Mouse (Mus musculus) heart, embryonic 11.5 days (tissue): ENCODE measurements around the gene Rcan2. TPM values are rescaled to one million over a fixed set of nuclear protein-coding genes. Genes with fewer than 3 reads are reported as not detected.

Source experiments
- ATAC-seq: fragments of 200-750 bp; cut with Nextera tagmentation; replicated peaks from 2 replicates; pipeline ENCODE4 v1.8.0; 2017; ENCODE audit warnings: moderate library complexity; ENCODE audit not compliant: insufficient number of reproducible peaks, low FRiP score, low TSS enrichment
- H3K27ac ChIP-seq: fragments of 300-500 bp; sonication (generic); 2 replicates; pipeline ENCODE4 v1.5.1; 2014; ENCODE audit warnings: mild to moderate bottlenecking, low read depth, low read length
- H3K27me3 ChIP-seq: fragments of 300-500 bp; sonication (generic); 2 replicates; pipeline ENCODE4 v1.6.1; 2014; ENCODE audit warnings: mild to moderate bottlenecking, low read length, mixed read lengths; ENCODE audit not compliant: control insufficient read depth, insufficient read depth
- H3K36me3 ChIP-seq: fragments of 300-500 bp; sonication (generic); 2 replicates; pipeline ENCODE4 v1.6.1; 2014; ENCODE audit warnings: mild to moderate bottlenecking, low read length, moderate library complexity, mixed read lengths; ENCODE audit not compliant: control insufficient read depth, insufficient read depth
- H3K4me1 ChIP-seq: fragments of 300-500 bp; sonication (generic); 2 replicates; pipeline ENCODE4 v1.6.1; 2014; ENCODE audit warnings: low read length; ENCODE audit not compliant: control insufficient read depth, insufficient read depth
- H3K4me2 ChIP-seq: fragments of 300-500 bp; sonication (generic); 2 replicates; pipeline ENCODE4 v1.6.1; 2014; ENCODE audit warnings: mild to moderate bottlenecking, moderate library complexity
- H3K4me3 ChIP-seq: fragments of 300-500 bp; sonication (generic); 2 replicates; pipeline ENCODE4 v1.5.1; 2014; ENCODE audit warnings: low read depth, low read length
- H3K9ac ChIP-seq: fragments of 300-500 bp; sonication (generic); 2 replicates; pipeline ENCODE4 v1.6.1; 2014; ENCODE audit warnings: mild to moderate bottlenecking, low read depth, low read length, moderate library complexity
- H3K9me3 ChIP-seq: fragments of 300-500 bp; sonication (generic); replicated peaks from 2 replicates; pipeline ENCODE4 v1.6.1; 2016; ENCODE audit warnings: low read length; ENCODE audit not compliant: control insufficient read depth
- WGBS: fragments of 180-500 bp; shearing (Covaris S2); extraction: QIAGEN DNeasy Blood & Tissue Kit; methylation state at CpG from one replicate; pipeline ENCODE4 v1.1.7; 2014; ENCODE audit not compliant: insufficient replicate concordance; 5-methylcytosine and 5-hydroxymethylcytosine counted together
- polyA plus RNA-seq: library from polyadenylated mRNA; unstranded; fragments of >200 nt; fragmentation: Nextera tagmentation; extraction: Ambion mirVana; gene quantifications from 2 replicates; pipeline ENCODE4 v1.2.1, GENCODE M21; 2014

The Rcan2 gene
- 28.7 and 32.4 TPM in 2 replicates for polyA plus RNA-seq

DNA sequence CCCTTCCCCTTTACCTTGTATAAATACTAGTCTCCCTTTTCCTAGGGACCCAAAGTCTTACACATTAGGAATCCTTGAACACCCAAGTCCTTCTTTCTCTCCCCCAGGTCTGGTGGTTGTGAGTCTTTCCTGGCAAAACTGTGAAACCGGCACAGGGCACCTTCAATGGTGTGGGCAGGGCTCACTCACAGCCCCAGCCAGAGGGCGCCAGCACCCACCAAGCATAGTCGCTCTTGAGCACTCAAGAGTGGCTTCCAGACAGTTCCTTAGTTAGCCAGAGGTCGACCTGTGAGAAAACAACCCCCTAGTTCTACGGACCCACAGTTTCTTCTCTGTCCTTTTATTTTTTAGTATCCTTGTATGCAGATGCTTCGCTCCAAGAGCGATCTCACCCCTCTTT, at the start of gene Rcan2:
Gene Rcan2, plus strand, starts transcription at position 275 of the 400 bp plus-strand sequence.
- ATAC-seq: peak; percentile 81
- H3K4me3 ChIP-seq: peak within 1 kb of the TSS; percentile 71
- WGBS: 5% methylated on average over 7 of the region's 7 CpGs
- H3K4me1 ChIP-seq: 0 out of 2 replicates have a peak, but pooled peaks cover 5% of the 10 kb centered on the region
- H3K4me2 ChIP-seq: peak within 1 kb of the TSS; percentile 87
- peak within 1 kb of the TSS; percentile 55 for H3K27ac ChIP-seq
- H3K9ac ChIP-seq: peak within 1 kb of the TSS; percentile 73
- peaks cover 2% of the 10 kb centered on the region; the same call in 1 of the 2 replicates for H3K27me3 ChIP-seq
- no peaks in the 10 kb centered on the region for H3K36me3 ChIP-seq
- no peaks in the 10 kb centered on the region for H3K9me3 ChIP-seq

DNA sequence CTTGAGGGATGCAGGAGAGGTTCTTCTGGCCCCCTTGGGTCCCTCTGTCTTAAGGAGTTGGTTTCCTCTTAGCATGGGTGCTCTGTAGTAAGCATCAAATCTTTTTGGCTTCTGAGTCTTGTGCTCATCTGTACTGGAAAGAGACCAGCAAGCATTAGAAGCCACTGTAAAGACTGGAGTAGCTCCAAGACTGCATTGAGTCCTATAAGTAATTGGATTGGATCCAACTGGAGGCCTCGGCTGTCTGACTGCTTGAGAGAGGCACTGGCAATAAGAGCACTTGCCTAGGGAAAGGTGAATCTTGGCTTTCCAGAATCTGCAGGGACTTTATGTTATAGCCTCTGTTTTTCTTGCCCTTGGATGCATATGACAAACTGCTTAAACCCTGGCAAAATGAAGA, 48.3 kb upstream of the Rcan2 start:
- Histone ChIP-seq H3K4me2 (no peak overlapping the region), H3K36me3 (no peaks in the 10 kb centered on the region), H3K9me3 (no peaks in the 10 kb centered on the region), H3K27ac (no peak overlapping the region), H3K9ac (no peak overlapping the region), H3K27me3 (no peaks in the 10 kb centered on the region), H3K4me3 (no peak overlapping the region), H3K4me1 (peaks cover 2% of the 10 kb centered on the region; the same call in 1 of the 2 replicates)
- no peak for ATAC-seq
- 61% methylated on average over 1 of the region's 1 CpGs for WGBS

DNA sequence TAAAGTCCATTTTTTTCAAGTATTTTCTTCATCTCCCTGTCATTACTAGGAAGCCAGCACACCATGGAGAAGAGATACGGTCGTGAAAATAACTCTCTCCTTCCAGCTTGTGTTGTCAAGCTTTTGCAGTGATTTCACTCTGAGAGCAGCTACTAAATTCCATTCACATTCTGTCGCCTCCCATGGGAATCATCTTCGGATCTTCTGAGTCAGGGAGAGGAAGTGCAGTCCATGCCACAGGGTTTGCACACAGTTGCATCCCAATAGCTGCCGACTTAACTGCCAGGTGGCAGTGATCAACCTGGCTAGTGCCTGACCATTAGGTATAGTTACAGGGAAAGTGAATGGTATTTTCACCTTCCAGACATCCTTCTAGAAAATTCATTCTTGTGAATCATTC, 46.5 kb upstream of the Rcan2 start:
- Histone ChIP-seq H3K9me3 (no peaks in the 10 kb centered on the region), H3K4me1 (peaks cover 2% of the 10 kb centered on the region; the same call in 1 of the 2 replicates), H3K4me3 (no peak overlapping the region), H3K9ac (no peak overlapping the region), H3K4me2 (no peak overlapping the region), H3K27ac (no peak overlapping the region), H3K36me3 (no peaks in the 10 kb centered on the region), H3K27me3 (no peaks in the 10 kb centered on the region)
- ATAC-seq: no peak
- WGBS: 46% methylated on average over 5 of the region's 5 CpGs

DNA sequence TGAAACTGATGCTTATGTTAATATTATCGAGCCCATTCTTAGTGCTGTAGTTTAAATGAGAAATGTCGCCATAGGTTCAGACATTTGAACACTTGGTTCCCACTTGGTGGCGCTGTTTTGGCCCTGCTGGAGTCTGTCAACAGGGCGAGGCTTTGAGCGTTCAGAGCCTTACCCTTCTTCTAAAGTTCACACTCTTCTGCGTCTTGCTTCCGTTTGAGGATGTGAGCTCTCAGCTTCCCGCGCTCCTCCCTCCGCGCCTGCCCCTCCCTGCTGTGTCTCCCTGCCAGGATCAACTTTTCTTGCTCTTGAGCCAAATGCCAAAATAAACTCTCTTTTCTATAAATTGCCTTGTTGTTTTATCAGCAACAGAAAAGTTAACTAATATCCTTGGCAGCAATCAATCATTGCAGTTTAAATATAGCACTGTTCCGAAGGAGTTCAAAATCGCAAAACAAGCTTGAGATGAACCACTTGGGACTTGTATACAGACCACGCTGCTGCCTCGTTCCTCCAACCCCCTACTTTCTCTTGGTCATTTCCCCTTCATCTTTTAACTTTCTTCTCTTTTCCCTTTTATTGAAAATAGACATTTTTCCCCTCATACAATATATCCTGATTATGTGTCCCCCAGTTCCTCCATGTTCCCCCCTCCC, 42.4 kb upstream of the Rcan2 start:
- WGBS: 42% methylated on average over 15 of the region's 15 CpGs
- H3K27ac ChIP-seq: no peak overlapping the region
- no peaks in the 10 kb centered on the region for H3K36me3 ChIP-seq
- H3K4me2 ChIP-seq: peak overlapping the region; percentile 29; the same call in 1 of the 2 replicates
- no peak overlapping the region for H3K4me3 ChIP-seq
- peaks cover 2% of the 10 kb centered on the region; the same call in 1 of the 2 replicates for H3K4me1 ChIP-seq
- no peaks in the 10 kb centered on the region for H3K27me3 ChIP-seq
- no peak for ATAC-seq
- no peaks in the 10 kb centered on the region for H3K9me3 ChIP-seq
- H3K9ac ChIP-seq: no peak overlapping the region

DNA sequence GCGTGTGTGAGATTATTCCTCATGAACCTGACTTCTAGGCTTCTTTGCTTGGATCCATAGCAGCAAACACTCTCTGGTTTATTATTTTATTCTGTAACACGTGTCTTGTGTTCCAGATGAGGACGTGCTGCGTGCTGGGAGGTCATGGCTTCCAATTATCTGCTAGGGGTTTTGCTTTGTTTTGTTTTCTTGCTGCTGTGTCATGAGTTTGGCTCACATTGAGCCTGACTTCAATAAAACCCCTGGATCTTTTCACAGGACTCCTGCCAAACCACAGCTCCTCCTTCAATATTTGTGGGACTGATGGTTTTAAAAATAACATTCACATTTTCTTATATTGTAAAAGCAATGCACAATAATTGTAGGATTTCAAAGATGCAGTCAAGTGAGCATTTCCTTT, 16.6 kb upstream of the Rcan2 start:
- Histone ChIP-seq H3K4me3 (no peak overlapping the region), H3K27me3 (no peaks in the 10 kb centered on the region), H3K9me3 (no peaks in the 10 kb centered on the region), H3K4me1 (no peaks in the 10 kb centered on the region), H3K36me3 (no peaks in the 10 kb centered on the region), H3K27ac (no peak overlapping the region), H3K9ac (no peak overlapping the region), H3K4me2 (no peak overlapping the region)
- no peak for ATAC-seq
- WGBS: 70% methylated on average over 4 of the region's 4 CpGs

DNA sequence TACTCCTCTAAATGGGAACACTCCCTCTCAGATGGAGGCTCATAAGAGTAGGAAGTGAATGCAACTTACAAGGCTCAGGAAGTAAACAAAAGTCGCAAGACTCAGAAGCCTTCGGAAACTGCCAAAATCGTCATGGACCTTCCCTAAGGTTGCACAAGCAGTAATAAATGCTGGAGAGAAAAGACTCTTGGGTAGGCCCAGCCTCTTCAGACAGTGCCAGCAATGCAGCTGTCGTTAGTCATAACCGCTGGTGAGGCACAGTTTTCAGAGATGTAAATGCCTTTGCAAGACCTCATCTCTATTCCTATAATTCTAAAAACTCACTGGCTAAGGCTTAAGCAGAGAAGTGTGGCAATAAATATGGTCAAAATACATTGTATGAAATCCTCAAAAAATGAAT, 12.9 kb upstream of the Rcan2 start:
- Histone ChIP-seq H3K4me2 (no peak overlapping the region), H3K27me3 (no peaks in the 10 kb centered on the region), H3K4me3 (no peak overlapping the region), H3K9me3 (no peaks in the 10 kb centered on the region), H3K27ac (no peak overlapping the region), H3K36me3 (no peaks in the 10 kb centered on the region), H3K9ac (no peak overlapping the region), H3K4me1 (no peaks in the 10 kb centered on the region)
- ATAC-seq: no peak
- WGBS: 88% methylated on average over 5 of the region's 5 CpGs

DNA sequence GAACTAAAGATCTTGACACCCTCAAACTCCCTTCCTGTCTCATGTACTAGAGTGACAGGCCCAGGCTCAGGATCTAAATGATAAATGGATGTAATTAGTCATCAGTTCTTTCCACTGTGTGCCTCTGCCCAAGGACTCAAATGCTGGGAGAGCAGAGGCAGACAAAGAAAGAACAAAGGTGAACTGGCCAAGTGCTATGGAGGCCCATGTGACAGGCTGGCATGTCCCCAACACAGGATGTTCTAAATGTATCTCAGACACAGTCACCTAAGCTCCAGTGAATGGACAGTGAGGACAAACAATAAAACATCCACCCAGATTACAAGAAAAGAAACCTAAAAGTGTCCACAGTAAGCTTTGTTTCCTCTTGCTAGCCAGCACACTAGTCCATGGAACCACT, 11.8 kb upstream of the Rcan2 start:
- no peak overlapping the region for H3K4me3 ChIP-seq
- no peaks in the 10 kb centered on the region for H3K4me1 ChIP-seq
- H3K27ac ChIP-seq: no peak overlapping the region
- no peaks in the 10 kb centered on the region for H3K27me3 ChIP-seq
- H3K9ac ChIP-seq: no peak overlapping the region
- no peaks in the 10 kb centered on the region for H3K9me3 ChIP-seq
- ATAC-seq: no peak
- no peaks in the 10 kb centered on the region for H3K36me3 ChIP-seq
- no peak overlapping the region for H3K4me2 ChIP-seq

DNA sequence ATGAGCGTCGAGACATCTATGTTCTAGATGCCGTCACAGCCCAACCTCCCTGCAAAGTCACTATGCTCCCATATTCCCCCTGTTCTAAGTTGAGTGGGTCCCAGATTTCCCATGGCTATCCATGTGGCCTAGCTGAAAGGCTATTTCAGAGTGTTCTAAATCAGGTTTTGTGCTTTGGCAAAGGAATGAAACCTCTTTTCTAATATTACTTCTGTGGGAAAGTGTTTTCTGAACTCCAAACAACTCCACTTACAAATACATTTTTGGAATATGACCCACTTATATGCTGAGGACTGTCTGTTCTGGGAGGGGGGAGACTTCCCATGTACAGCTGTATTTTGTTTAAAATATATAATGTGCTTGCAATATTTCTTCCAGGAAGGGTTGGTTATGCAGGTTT, 9.4 kb upstream of the Rcan2 start:
- Histone ChIP-seq H3K9me3 (no peaks in the 10 kb centered on the region), H3K4me1 (no peaks in the 10 kb centered on the region), H3K9ac (no peak overlapping the region), H3K4me3 (no peak overlapping the region), H3K36me3 (no peaks in the 10 kb centered on the region), H3K27ac (no peak overlapping the region), H3K27me3 (no peaks in the 10 kb centered on the region), H3K4me2 (no peak overlapping the region)
- ATAC-seq: no peak
- WGBS: 85% methylated on average over 3 of the region's 3 CpGs

DNA sequence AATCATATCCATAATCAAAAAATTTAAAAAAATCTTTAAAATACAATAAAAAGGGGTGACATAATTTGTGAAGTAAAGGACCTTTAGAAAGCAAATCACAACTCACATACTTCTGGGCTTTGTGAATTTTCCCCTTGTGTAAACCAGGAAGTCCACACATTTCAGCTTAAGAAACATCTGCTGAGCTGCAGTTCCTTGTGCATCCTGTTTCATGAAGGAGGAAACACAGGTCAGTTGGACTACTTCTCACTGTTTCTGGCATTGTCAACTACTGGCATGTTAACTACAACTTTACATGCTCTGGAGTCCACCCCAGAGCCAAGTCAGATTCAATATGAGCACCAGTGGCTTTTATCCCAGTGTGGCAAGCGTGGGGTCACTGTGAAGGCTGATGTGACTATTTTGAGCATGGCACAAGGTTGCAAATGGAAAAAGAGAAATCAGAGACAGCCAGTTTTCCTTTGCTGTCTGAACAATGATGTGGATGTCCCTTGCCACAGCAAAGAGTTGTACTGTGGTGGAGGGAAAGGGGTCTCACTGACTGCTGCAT, 6.3 kb upstream of the Rcan2 start:
- Histone ChIP-seq H3K27ac (no peak overlapping the region), H3K9ac (no peak overlapping the region), H3K9me3 (no peaks in the 10 kb centered on the region), H3K36me3 (no peaks in the 10 kb centered on the region), H3K4me1 (no peaks in the 10 kb centered on the region), H3K4me2 (no peak overlapping the region), H3K4me3 (no peak overlapping the region), H3K27me3 (no peaks in the 10 kb centered on the region)
- ATAC-seq: no peak
- WGBS: 67% methylated on average over 1 of the region's 1 CpGs
